Comparison of ENCODE assay signal across 8 mouse cellular contexts in genomic region chr2:166108326-166108725, GRCm38 (mm10). TPM values are rescaled to one million over a fixed set of nuclear protein-coding genes. Genes with fewer than 3 reads are reported as not detected.
DNase-seq lines count a peak whose midpoint lies in the region; ATAC-seq lines count a peak whose summit lies in the region.

No protein-coding gene starts in this region.

- peaks cover 46% of the 10 kb centered on the region for H3K36me3 ChIP-seq in hindbrain, embryonic 10.5 days
- H3K36me3 ChIP-seq in hindbrain, embryonic 16.5 days (ENCODE audit: control insufficient read depth, insufficient read depth, low read length): no peaks in the 10 kb centered on the region

- no peak overlapping the region for H3K4me2 ChIP-seq in hindbrain, embryonic 16.5 days (ENCODE audit: low read length)

- no peak overlapping the region for H3K4me3 ChIP-seq in hindbrain, embryonic 10.5 days
- no peak overlapping the region for H3K4me3 ChIP-seq in hindbrain, embryonic 16.5 days (ENCODE audit: low read length)

- intact Hi-C loops in left cerebral cortex, postnatal 14 days (cut with DNase I): loop anchor here (5.0 to 10.0 kb wide), 2 partner anchors 44 to 326 kb away; no protein-coding TSS in a partner anchor

- 0 out of 2 replicates have a peak, but pooled peaks cover 4% of the 10 kb centered on the region for H3K27me3 ChIP-seq in hindbrain, embryonic 10.5 days (ENCODE audit: insufficient read depth, poor library complexity, severe bottlenecking)
- H3K27me3 ChIP-seq in hindbrain, embryonic 16.5 days (replicated peaks; ENCODE audit: control insufficient read depth, insufficient read depth, low read length): no peaks in the 10 kb centered on the region; the same call in 1 of the 2 replicates

- 0 out of 2 replicates have a peak overlapping the region, but pooled peaks have one; percentile 14 for H3K27ac ChIP-seq in hindbrain, embryonic 10.5 days
- H3K27ac ChIP-seq in hindbrain, embryonic 16.5 days (ENCODE audit: low read depth, low read length): no peak overlapping the region

- peak; percentile 89 for DNase-seq in hindbrain, embryonic 10.5 days (ENCODE audit: low spot score)
- DNase-seq in cerebellum, adult 11-12 months: peak; percentile 20
- peak; percentile 75 to 82 for DNase-seq in frontal cortex, postnatal 10 days (ENCODE audit: low spot score in 2 of 2)
- peak; percentile 77 for DNase-seq in induced T-regulatory cell, adult 2 months (ENCODE audit: low read depth)
- peak; percentile 92 to 94 for DNase-seq in left cerebral cortex, postnatal 14 days (ENCODE audit: low spot score in 2 of 2)
- peak; percentile 78 to 80 for DNase-seq in natural killer cell, adult 2 months (ENCODE audit: low spot score in 2 of 2)
- peak; percentile 94 for DNase-seq in testis, postnatal 10 days (ENCODE audit: low spot score)

- no peaks in the 10 kb centered on the region for H3K9me3 ChIP-seq in hindbrain, embryonic 10.5 days
- no peaks in the 10 kb centered on the region for H3K9me3 ChIP-seq in hindbrain, embryonic 16.5 days (ENCODE audit: control insufficient read depth, low read length)

- 24% methylated on average over 4 of the region's 4 CpGs for WGBS in hindbrain, embryonic 10.5 days
- WGBS in hindbrain, embryonic 16.5 days: 26% methylated on average over 4 of the region's 4 CpGs

- peaks cover 50% of the 10 kb centered on the region for H3K4me1 ChIP-seq in hindbrain, embryonic 10.5 days (replicated peaks)
- H3K4me1 ChIP-seq in hindbrain, embryonic 16.5 days (ENCODE audit: control insufficient read depth, insufficient read depth, low read depth, low read length): peaks cover 9% of the 10 kb centered on the region

- no peak overlapping the region for H3K9ac ChIP-seq in hindbrain, embryonic 16.5 days (ENCODE audit: low read depth, low read length)

- no peak for ATAC-seq in hindbrain, embryonic 16.5 days

RNA-seq across cellular contexts. Expression of gene Sulf2, which starts 47.1 kb away (rescaled TPM):
- 83.8 and 87.8 TPM in 2 replicates for polyA plus RNA-seq in hindbrain, embryonic 10.5 days (2016; fragmentation: Nextera tagmentation; extraction: Ambion mirVana)
- 73.6 and 101 TPM in 2 replicates for polyA plus RNA-seq in hindbrain, embryonic 16.5 days (2015; fragmentation: Nextera tagmentation; extraction: Ambion mirVana)
- 100 to 1,000 TPM; 143 to 153 TPM for total RNA-seq in left cerebral cortex, postnatal 14 days (2021)

Comparison
In these comparisons a context has a peak if more than half of its experiments do, and no peak if none do; other contexts are left out.
1. DNase-seq: peak in every context shown above with its lines; median percentile 94 in testis, postnatal 10 days; 93 in left cerebral cortex, postnatal 14 days; 89 in hindbrain, embryonic 10.5 days; 79 in natural killer cell, adult 2 months; 78 in frontal cortex, postnatal 10 days; 77 in induced T-regulatory cell, adult 2 months; 20 in cerebellum, adult 11-12 months.